Mouse (Mus musculus): Measurements from ENCODE around the gene Chrdl2. TPM values are rescaled to one million over a fixed set of nuclear protein-coding genes. Genes with fewer than 3 reads are reported as not detected.

Gene Chrdl2
- polyA plus RNA-seq, 1 experiment, result not detected

- TF ChIP-seq POLR2A (IDR thresholded peaks at IDR 0.05; ENCODE audit: borderline replicate concordance, control insufficient read depth, low read depth, low read length) (no peak), CTCF (IDR thresholded peaks at IDR 0.05; ENCODE audit: control insufficient read depth, insufficient read depth, low read length) (no peak)
- WGBS, result 75% methylated on average over 7 of the region's 7 CpGs
- Histone ChIP-seq H3K4me1 (ENCODE audit: control insufficient read depth, insufficient read depth, low read length) (no peaks in the 10 kb centered on the region; the same call in 1 of the 2 replicates), H3K27ac (ENCODE audit: control insufficient read depth, insufficient read depth, low read depth, low read length, poor library complexity) (no peak overlapping the region), H3K4me3 (replicated peaks; ENCODE audit: control insufficient read depth, low read depth, low read length) (no peak overlapping the region)
Observed at GRCm38 (mm10) chr7:99993159-99993558, 12.8 kb upstream of the Chrdl2 start.

GRCm38 (mm10) chr7:99995186-99995585, 10.8 kb upstream of the Chrdl2 start:
- 23% methylated on average over 7 of the region's 7 CpGs for WGBS
- Histone ChIP-seq H3K4me3 (replicated peaks; ENCODE audit: control insufficient read depth, low read depth, low read length) (no peak overlapping the region), H3K27ac (ENCODE audit: control insufficient read depth, insufficient read depth, low read depth, low read length, poor library complexity) (no peak overlapping the region), H3K4me1 (ENCODE audit: control insufficient read depth, insufficient read depth, low read length) (no peaks in the 10 kb centered on the region; the same call in 1 of the 2 replicates)
- no peak for TF ChIP-seq CTCF (IDR thresholded peaks at IDR 0.05; ENCODE audit: control insufficient read depth, insufficient read depth, low read length)
- no peak for TF ChIP-seq POLR2A (IDR thresholded peaks at IDR 0.05; ENCODE audit: borderline replicate concordance, control insufficient read depth, low read depth, low read length)

DNA sequence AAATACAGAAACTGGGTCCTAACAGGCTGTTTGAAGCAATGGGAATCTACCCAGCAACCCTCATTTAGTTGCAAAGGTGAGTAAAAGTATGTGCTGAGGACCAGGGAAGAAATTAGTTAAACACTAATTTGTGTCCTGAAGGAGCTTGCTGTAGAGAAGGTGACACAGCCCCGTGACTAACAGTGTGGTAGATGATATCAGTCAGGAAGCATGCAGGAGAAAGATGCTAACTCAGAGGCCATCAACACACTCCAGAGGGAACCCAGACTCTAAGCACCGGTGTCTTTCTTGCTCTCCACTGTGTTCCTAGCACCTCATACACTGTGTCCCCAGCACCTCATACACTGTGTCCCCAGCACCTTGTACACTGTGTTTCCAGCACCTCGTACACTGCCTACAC, 7.3 kb upstream of the Chrdl2 start:
- no peak for TF ChIP-seq CTCF (IDR thresholded peaks at IDR 0.05; ENCODE audit: control insufficient read depth, insufficient read depth, low read length)
- TF ChIP-seq POLR2A (IDR thresholded peaks at IDR 0.05; ENCODE audit: borderline replicate concordance, control insufficient read depth, low read depth, low read length), result no peak
- Histone ChIP-seq H3K4me3 (replicated peaks; ENCODE audit: control insufficient read depth, low read depth, low read length) (no peak overlapping the region), H3K27ac (ENCODE audit: control insufficient read depth, insufficient read depth, low read depth, low read length, poor library complexity) (no peak overlapping the region), H3K4me1 (ENCODE audit: control insufficient read depth, insufficient read depth, low read length) (no peaks in the 10 kb centered on the region)
- 42% methylated on average over 3 of the region's 3 CpGs for WGBS

DNA sequence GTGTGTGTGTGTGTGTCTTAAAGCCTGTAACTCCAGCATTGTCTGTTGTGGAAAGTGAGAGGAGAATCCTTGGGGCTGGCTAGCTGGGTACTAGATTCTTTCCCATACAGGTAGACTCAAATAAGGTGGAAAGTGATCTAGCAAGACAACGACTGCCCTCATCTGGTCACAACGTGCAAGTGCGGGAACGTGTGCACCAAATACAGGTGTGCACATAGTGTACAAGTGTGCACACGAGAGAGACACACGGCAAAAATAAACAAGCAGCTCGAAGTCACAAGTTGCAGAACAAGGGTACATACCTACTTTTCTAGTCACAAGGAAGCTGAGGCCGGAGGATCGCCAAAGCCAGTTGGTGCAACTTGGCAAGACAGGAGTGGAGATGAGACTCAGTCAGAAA, 2.2 kb upstream of the Chrdl2 start:
- H3K4me1 ChIP-seq (ENCODE audit: control insufficient read depth, insufficient read depth, low read length), result no peaks in the 10 kb centered on the region
- H3K27ac ChIP-seq (ENCODE audit: control insufficient read depth, insufficient read depth, low read depth, low read length, poor library complexity), result no peak overlapping the region
- 39% methylated on average over 9 of the region's 9 CpGs for WGBS
- no peak for TF ChIP-seq POLR2A (IDR thresholded peaks at IDR 0.05; ENCODE audit: borderline replicate concordance, control insufficient read depth, low read depth, low read length)
- peak; percentile 79 for TF ChIP-seq CTCF (IDR thresholded peaks at IDR 0.05; ENCODE audit: control insufficient read depth, insufficient read depth, low read length)
- no peak overlapping the region for H3K4me3 ChIP-seq (replicated peaks; ENCODE audit: control insufficient read depth, low read depth, low read length)

GRCm38 (mm10) chr7:100006411-100006810, 439 bp downstream of the Chrdl2 start:
- Histone ChIP-seq H3K4me3 (replicated peaks; ENCODE audit: control insufficient read depth, low read depth, low read length) (no peak overlapping the region), H3K27ac (ENCODE audit: control insufficient read depth, insufficient read depth, low read depth, low read length, poor library complexity) (no peak overlapping the region), H3K4me1 (ENCODE audit: control insufficient read depth, insufficient read depth, low read length) (no peaks in the 10 kb centered on the region)
- WGBS, result 15% methylated on average over 11 of the region's 11 CpGs
- TF ChIP-seq POLR2A (IDR thresholded peaks at IDR 0.05; ENCODE audit: borderline replicate concordance, control insufficient read depth, low read depth, low read length) (no peak), CTCF (IDR thresholded peaks at IDR 0.05; ENCODE audit: control insufficient read depth, insufficient read depth, low read length) (no peak)

DNA sequence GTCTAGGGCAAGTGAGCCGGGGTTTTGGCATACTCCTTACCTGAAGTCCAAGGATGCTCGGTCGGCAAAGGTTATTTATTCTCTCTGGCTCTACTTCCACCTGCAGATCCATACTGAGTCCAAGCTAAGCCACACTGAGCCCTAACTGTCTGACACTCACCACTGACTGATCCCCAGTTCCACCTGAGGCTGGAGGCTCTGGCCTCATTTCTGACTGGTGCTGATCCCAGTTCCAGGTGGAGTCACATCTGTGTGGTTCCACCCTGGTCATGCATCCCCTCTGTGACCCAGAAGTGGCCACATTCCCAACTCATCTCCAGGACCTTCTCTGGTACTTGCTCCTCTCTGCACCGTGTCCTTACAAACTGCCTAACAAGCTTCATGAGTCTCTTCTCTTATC, 2.8 kb downstream of the Chrdl2 start:
- Histone ChIP-seq H3K4me3 (replicated peaks; ENCODE audit: control insufficient read depth, low read depth, low read length) (no peak overlapping the region), H3K27ac (ENCODE audit: control insufficient read depth, insufficient read depth, low read depth, low read length, poor library complexity) (no peak overlapping the region), H3K4me1 (ENCODE audit: control insufficient read depth, insufficient read depth, low read length) (no peaks in the 10 kb centered on the region)
- TF ChIP-seq CTCF (IDR thresholded peaks at IDR 0.05; ENCODE audit: control insufficient read depth, insufficient read depth, low read length) (no peak), POLR2A (IDR thresholded peaks at IDR 0.05; ENCODE audit: borderline replicate concordance, control insufficient read depth, low read depth, low read length) (no peak)
- WGBS, result 78% methylated on average over 4 of the region's 4 CpGs

GRCm38 (mm10) chr7:100009640-100010039, 3.7 kb downstream of the Chrdl2 start:
- TF ChIP-seq POLR2A (IDR thresholded peaks at IDR 0.05; ENCODE audit: borderline replicate concordance, control insufficient read depth, low read depth, low read length), result no peak
- peak; percentile 79 for TF ChIP-seq CTCF (IDR thresholded peaks at IDR 0.05; ENCODE audit: control insufficient read depth, insufficient read depth, low read length)
- 10% methylated on average over 11 of the region's 11 CpGs for WGBS
- Histone ChIP-seq H3K4me1 (ENCODE audit: control insufficient read depth, insufficient read depth, low read length) (no peaks in the 10 kb centered on the region; the same call in 1 of the 2 replicates), H3K27ac (ENCODE audit: control insufficient read depth, insufficient read depth, low read depth, low read length, poor library complexity) (no peak overlapping the region), H3K4me3 (replicated peaks; ENCODE audit: control insufficient read depth, low read depth, low read length) (no peak overlapping the region)

GRCm38 (mm10) chr7:100010711-100011110, 4.7 kb downstream of the Chrdl2 start:
- WGBS, result 59% methylated on average over 5 of the region's 5 CpGs
- Histone ChIP-seq H3K27ac (ENCODE audit: control insufficient read depth, insufficient read depth, low read depth, low read length, poor library complexity) (no peak overlapping the region), H3K4me1 (ENCODE audit: control insufficient read depth, insufficient read depth, low read length) (no peaks in the 10 kb centered on the region; the same call in 1 of the 2 replicates), H3K4me3 (replicated peaks; ENCODE audit: control insufficient read depth, low read depth, low read length) (no peak overlapping the region)
- no peak for TF ChIP-seq POLR2A (IDR thresholded peaks at IDR 0.05; ENCODE audit: borderline replicate concordance, control insufficient read depth, low read depth, low read length)
- no peak for TF ChIP-seq CTCF (IDR thresholded peaks at IDR 0.05; ENCODE audit: control insufficient read depth, insufficient read depth, low read length)

DNA sequence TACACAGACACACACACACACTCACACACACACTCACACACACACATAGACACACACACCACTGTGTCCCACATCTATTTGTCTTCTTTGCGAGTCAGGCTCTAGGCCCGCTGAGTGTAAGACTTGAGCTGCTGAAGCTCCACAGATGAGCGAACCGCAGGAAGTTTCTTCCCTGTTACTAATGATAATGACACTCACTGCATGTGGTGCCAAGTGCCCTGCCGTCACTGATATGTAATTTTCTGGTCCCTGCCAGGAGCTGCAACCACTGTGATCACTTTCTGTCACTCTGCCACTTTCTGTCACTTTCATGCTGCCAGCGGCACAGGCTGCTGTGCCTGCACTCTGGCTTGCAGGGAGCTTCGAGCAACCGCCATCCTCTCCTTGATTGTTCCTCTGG, 6.1 kb downstream of the Chrdl2 start:
- Histone ChIP-seq H3K4me3 (replicated peaks; ENCODE audit: control insufficient read depth, low read depth, low read length) (no peak overlapping the region), H3K27ac (ENCODE audit: control insufficient read depth, insufficient read depth, low read depth, low read length, poor library complexity) (no peak overlapping the region), H3K4me1 (ENCODE audit: control insufficient read depth, insufficient read depth, low read length) (no peaks in the 10 kb centered on the region; the same call in 1 of the 2 replicates)
- 59% methylated on average over 8 of the region's 8 CpGs for WGBS
- no peak for TF ChIP-seq POLR2A (IDR thresholded peaks at IDR 0.05; ENCODE audit: borderline replicate concordance, control insufficient read depth, low read depth, low read length)
- no peak for TF ChIP-seq CTCF (IDR thresholded peaks at IDR 0.05; ENCODE audit: control insufficient read depth, insufficient read depth, low read length)
